Mouse (Mus musculus) gastrocnemius, adult 8-10 months (tissue): Measurements from ENCODE around the gene Slc12a3. TPM values are rescaled to one million over a fixed set of nuclear protein-coding genes. Genes with fewer than 3 reads are reported as not detected.

Source experiments
- DNase-seq, 2 experiments: peaks; one replicate each; pipeline ENCODE4 v3.0.0; 2022; ENCODE audit warnings: low spot score in 2 of 2
- total RNA-seq, 4 experiments: library from RNA; stranded (reverse); gene quantifications; 2 replicates each; pipeline ENCODE4 v1.2.4; 2022

Gene Slc12a3
- total RNA-seq, 4 experiments from 2014 or later: not detected

GRCm38 (mm10) chr8:94330733-94331132, 1.7 kb downstream of the Slc12a3 start:
- no peak for DNase-seq

- DNase-seq: no peak
These were observed 4.3 kb downstream of the Slc12a3 start for GRCm38 (mm10) chr8:94333345-94333744.

GRCm38 (mm10) chr8:94337559-94337958, 8.6 kb downstream of the Slc12a3 start:
- DNase-seq: no peak

- no peak for DNase-seq
These were observed 11.8 kb downstream of the Slc12a3 start for GRCm38 (mm10) chr8:94340796-94341195.

- DNase-seq: no peak
These were observed 13.7 kb downstream of the Slc12a3 start for GRCm38 (mm10) chr8:94342691-94343090.

- peak; percentile 62 to 65 for DNase-seq
These were observed 14.3 kb downstream of the Slc12a3 start for GRCm38 (mm10) chr8:94343290-94343689.

- no peak for DNase-seq
These were observed 14.8 kb downstream of the Slc12a3 start for GRCm38 (mm10) chr8:94343778-94344320.

GRCm38 (mm10) chr8:94345657-94346056, 16.7 kb downstream of the Slc12a3 start:
- no peak for DNase-seq

- no peak for DNase-seq
These were observed 17.3 kb downstream of the Slc12a3 start for GRCm38 (mm10) chr8:94346264-94346663.

- DNase-seq: no peak
These were observed 19.4 kb downstream of the Slc12a3 start for GRCm38 (mm10) chr8:94348425-94348824.

- no peak for DNase-seq
These were observed 25.1 kb downstream of the Slc12a3 start for GRCm38 (mm10) chr8:94354069-94354531.

GRCm38 (mm10) chr8:94354571-94354970, 25.6 kb downstream of the Slc12a3 start:
- no peak for DNase-seq

- no peak for DNase-seq
These were observed 28.2 kb downstream of the Slc12a3 start for GRCm38 (mm10) chr8:94357220-94357619.

- peak; percentile 41 to 50 for DNase-seq
These were observed 29.5 kb downstream of the Slc12a3 start for GRCm38 (mm10) chr8:94358541-94358940.

GRCm38 (mm10) chr8:94361774-94362431, 32.9 kb downstream of the Slc12a3 start:
- DNase-seq: no peak

- DNase-seq: no peak
These were observed 33.7 kb downstream of the Slc12a3 start for GRCm38 (mm10) chr8:94362607-94363239.

- peak; percentile 54 to 73 for DNase-seq
These were observed 34.3 kb downstream of the Slc12a3 start for GRCm38 (mm10) chr8:94363288-94363688.

GRCm38 (mm10) chr8:94363906-94364305, 34.9 kb downstream of the Slc12a3 start:
- DNase-seq: peak; percentile 63 to 66

GRCm38 (mm10) chr8:94364686-94365312, 35.8 kb downstream of the Slc12a3 start:
- no peak for DNase-seq

GRCm38 (mm10) chr8:94365410-94365981, 36.5 kb downstream of the Slc12a3 start:
- DNase-seq: no peak

GRCm38 (mm10) chr8:94370839-94371238, 41.8 kb downstream of the Slc12a3 start:
- DNase-seq: no peak
